Mouse (Mus musculus): ENCODE data around the gene Dnah11. TPM values are rescaled to one million over a fixed set of nuclear protein-coding genes. Genes with fewer than 3 reads are reported as not detected.

The Dnah11 gene
- polyA plus RNA-seq, 1 experiment from 2014 or later = 0.32 TPM

DNA sequence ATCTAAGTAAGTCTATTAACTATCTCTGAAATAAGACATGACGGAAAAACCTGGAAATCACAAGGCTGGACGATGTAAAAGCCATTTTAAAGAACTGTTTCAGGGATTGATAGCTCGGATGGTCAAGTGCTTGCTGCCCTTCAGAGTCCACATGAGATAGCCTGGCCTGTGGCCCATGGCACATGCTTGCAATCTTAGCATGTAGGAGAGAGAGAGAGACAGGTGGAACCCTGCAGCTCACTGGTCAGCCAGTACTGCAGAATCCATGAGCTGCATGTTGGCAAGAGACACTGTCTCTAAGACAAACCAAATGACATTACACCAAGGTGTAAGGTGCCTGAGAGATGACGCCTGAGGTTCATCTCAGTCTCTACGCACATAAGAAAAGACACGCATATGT is 118.4 kb downstream of the Dnah11 start:
- whole genome bisulfite sequencing = 88% methylated on average over 6 of the region's 6 CpGs
- Histone ChIP-seq H3K9me3 (ENCODE audit: control insufficient read depth, low read length) (no peaks in the 10 kb centered on the region), H3K4me1 (replicated peaks; ENCODE audit: control insufficient read depth, insufficient read depth, low read length) (no peaks in the 10 kb centered on the region), H3K27ac (ENCODE audit: low read depth) (no peak overlapping the region), H3K9ac (ENCODE audit: low read length) (no peak overlapping the region), H3K36me3 (ENCODE audit: control insufficient read depth, insufficient read depth, low read length) (no peaks in the 10 kb centered on the region), H3K27me3 (replicated peaks; ENCODE audit: control insufficient read depth, insufficient read depth, low read length) (no peaks in the 10 kb centered on the region), H3K4me3 (ENCODE audit: low read depth, low read length) (no peak overlapping the region), H3K4me2 (ENCODE audit: low read length) (no peak overlapping the region)
- ATAC-seq (replicated peaks; ENCODE audit: low FRiP score, low TSS enrichment, low read depth) (no peak), DNase-seq (ENCODE audit: low spot score) (no peak)

DNA sequence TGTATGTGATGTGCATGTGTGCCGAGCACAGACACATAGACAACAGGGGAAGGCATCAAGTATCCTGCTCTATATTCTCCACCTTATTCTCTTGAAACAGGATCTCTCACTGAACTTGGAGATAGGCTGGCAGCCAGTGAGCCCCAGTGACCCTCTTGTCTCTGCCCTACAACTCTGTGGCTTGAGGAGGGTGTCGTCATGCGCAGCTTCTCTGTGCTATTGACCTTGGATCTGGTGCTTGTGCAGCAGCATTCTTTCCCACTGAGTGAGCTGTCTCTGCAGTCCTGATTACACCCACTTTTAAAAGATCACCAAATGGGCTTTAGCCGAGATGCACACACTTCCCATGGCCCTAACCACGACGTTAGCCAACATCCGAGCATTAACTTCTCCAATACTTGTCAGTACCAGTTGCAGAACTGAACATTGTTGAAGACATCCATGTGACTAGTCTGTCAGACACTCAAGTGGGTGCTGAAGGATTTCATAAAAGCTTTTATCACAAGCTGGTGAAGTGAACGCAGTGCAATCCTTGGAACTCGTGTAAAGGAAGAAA is 120.3 kb downstream of the Dnah11 start:
- Histone ChIP-seq H3K4me2 (ENCODE audit: low read length) (no peak overlapping the region), H3K9me3 (ENCODE audit: control insufficient read depth, low read length) (no peaks in the 10 kb centered on the region), H3K27me3 (replicated peaks; ENCODE audit: control insufficient read depth, insufficient read depth, low read length) (no peaks in the 10 kb centered on the region), H3K4me3 (ENCODE audit: low read depth, low read length) (no peak overlapping the region), H3K9ac (ENCODE audit: low read length) (no peak overlapping the region), H3K4me1 (replicated peaks; ENCODE audit: control insufficient read depth, insufficient read depth, low read length) (no peaks in the 10 kb centered on the region), H3K36me3 (ENCODE audit: control insufficient read depth, insufficient read depth, low read length) (no peaks in the 10 kb centered on the region), H3K27ac (ENCODE audit: low read depth) (no peak overlapping the region)
- DNase-seq (ENCODE audit: low spot score) (no peak), ATAC-seq (replicated peaks; ENCODE audit: low FRiP score, low TSS enrichment, low read depth) (no peak)
- WGBS = 76% methylated on average over 9 of the region's 9 CpGs

DNA sequence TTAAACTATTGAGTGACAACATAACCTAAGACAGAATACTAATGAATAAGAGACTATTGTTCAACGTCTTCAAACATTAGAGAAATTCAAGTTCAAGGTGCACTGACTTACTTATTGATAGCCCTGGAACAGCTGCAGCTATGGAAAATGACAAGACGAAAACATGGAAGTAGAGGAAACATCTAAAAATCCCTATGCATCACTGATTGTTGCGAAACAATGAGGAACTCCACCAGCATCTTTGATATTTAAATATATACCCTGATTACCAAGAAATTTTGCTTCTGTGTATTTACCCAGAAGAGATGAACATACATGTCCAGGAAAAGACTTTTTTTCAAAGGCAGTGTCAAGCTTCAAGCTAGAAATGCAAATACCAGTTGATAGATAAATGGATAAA is 122.0 kb downstream of the Dnah11 start:
- no peaks in the 10 kb centered on the region for H3K36me3 ChIP-seq (ENCODE audit: control insufficient read depth, insufficient read depth, low read length)
- no peaks in the 10 kb centered on the region for H3K4me1 ChIP-seq (replicated peaks; ENCODE audit: control insufficient read depth, insufficient read depth, low read length)
- H3K4me3 ChIP-seq (ENCODE audit: low read depth, low read length) = no peak overlapping the region
- WGBS = 79% methylated on average over 3 of the region's 3 CpGs
- no peak overlapping the region for H3K4me2 ChIP-seq (ENCODE audit: low read length)
- no peak for ATAC-seq (replicated peaks; ENCODE audit: low FRiP score, low TSS enrichment, low read depth)
- H3K9me3 ChIP-seq (ENCODE audit: control insufficient read depth, low read length) = no peaks in the 10 kb centered on the region
- DNase-seq (ENCODE audit: low spot score) = no peak
- no peak overlapping the region for H3K9ac ChIP-seq (ENCODE audit: low read length)
- no peaks in the 10 kb centered on the region for H3K27me3 ChIP-seq (replicated peaks; ENCODE audit: control insufficient read depth, insufficient read depth, low read length)
- H3K27ac ChIP-seq (ENCODE audit: low read depth) = no peak overlapping the region

DNA sequence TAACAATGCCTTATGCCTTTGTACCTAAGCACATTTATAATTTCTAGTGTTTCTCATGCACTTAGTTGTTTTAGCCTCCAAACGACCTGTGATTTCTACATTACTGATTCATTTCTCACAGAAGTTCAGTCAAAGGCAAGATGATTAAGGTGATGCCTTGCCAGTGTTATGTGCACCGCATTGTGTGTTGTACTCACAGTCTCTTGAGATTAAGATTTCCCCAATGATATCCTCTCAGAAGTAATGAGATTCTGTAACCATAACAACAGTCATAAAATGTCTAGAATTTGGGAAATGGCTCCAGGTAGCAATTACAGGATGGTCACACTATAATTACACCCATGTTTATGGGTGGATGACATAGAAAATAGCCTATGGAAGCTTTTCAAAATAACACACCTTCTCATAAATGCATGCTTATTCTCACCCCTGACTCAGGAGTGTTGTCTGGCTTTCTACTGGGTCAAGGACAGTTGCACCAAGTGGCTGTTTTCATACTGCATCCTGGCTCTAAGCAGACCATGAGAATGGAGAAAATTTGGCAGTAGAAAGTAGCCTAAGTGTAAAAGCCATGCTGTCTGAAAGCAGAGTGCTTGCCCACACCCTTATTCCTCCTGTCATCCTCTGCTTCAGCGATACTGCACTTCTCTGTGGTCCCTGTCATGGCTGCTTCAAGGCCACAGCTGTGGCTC is 126.5 kb downstream of the Dnah11 start:
- H3K4me2 ChIP-seq (ENCODE audit: low read length) = no peak overlapping the region
- 85% methylated on average over 3 of the region's 3 CpGs for WGBS
- no peaks in the 10 kb centered on the region for H3K4me1 ChIP-seq (replicated peaks; ENCODE audit: control insufficient read depth, insufficient read depth, low read length)
- H3K36me3 ChIP-seq (ENCODE audit: control insufficient read depth, insufficient read depth, low read length) = no peaks in the 10 kb centered on the region
- no peak overlapping the region for H3K27ac ChIP-seq (ENCODE audit: low read depth)
- H3K4me3 ChIP-seq (ENCODE audit: low read depth, low read length) = no peak overlapping the region
- H3K27me3 ChIP-seq (replicated peaks; ENCODE audit: control insufficient read depth, insufficient read depth, low read length) = no peaks in the 10 kb centered on the region
- ATAC-seq (replicated peaks; ENCODE audit: low FRiP score, low TSS enrichment, low read depth) (no peak), DNase-seq (ENCODE audit: low spot score) (no peak)
- H3K9ac ChIP-seq (ENCODE audit: low read length) = no peak overlapping the region
- no peaks in the 10 kb centered on the region for H3K9me3 ChIP-seq (ENCODE audit: control insufficient read depth, low read length)

DNA sequence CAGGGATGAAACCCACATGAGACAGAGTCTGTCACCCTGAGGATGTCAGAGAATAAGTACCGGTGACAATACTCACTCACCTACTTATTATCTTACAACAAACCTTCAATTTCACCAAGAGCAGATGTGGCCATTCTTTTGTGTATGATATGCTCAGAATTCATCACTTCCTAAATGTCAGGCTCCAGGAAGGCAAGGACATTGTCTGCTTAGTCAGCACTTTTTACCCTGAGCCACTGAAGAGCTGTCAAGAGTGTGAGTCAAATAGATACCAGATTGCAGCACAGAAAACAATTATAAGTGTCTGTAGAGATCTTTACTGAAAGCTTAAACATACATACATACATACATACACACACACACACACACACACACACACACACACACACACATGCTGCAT is 127.2 kb downstream of the Dnah11 start:
- Histone ChIP-seq H3K36me3 (ENCODE audit: control insufficient read depth, insufficient read depth, low read length) (no peaks in the 10 kb centered on the region), H3K9ac (ENCODE audit: low read length) (no peak overlapping the region), H3K27ac (ENCODE audit: low read depth) (no peak overlapping the region), H3K9me3 (ENCODE audit: control insufficient read depth, low read length) (no peaks in the 10 kb centered on the region), H3K4me3 (ENCODE audit: low read depth, low read length) (no peak overlapping the region), H3K4me2 (ENCODE audit: low read length) (no peak overlapping the region), H3K4me1 (replicated peaks; ENCODE audit: control insufficient read depth, insufficient read depth, low read length) (no peaks in the 10 kb centered on the region), H3K27me3 (replicated peaks; ENCODE audit: control insufficient read depth, insufficient read depth, low read length) (no peaks in the 10 kb centered on the region)
- DNase-seq (ENCODE audit: low spot score) (no peak), ATAC-seq (replicated peaks; ENCODE audit: low FRiP score, low TSS enrichment, low read depth) (no peak)
- WGBS = 95% methylated on average over 1 of the region's 1 CpGs

DNA sequence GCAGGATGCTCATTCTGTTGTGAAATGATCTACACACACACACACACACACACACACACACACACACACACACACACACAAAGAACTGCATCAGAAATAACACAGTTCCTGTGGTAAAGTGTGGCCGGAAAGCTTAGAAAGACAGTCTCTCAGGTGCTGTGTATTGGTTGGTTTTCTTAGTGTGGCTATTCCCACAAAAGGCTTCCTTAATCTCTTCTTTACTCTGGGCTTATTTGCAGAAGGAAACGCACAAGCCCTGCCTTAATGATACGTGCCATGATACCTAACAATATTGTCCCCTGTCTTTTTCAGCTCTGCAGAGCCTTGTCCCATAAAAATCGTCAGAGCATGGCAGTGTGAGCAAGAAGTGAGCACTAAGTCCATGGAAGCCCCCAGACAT is 130.1 kb downstream of the Dnah11 start:
- WGBS = 73% methylated on average over 4 of the region's 4 CpGs

DNA sequence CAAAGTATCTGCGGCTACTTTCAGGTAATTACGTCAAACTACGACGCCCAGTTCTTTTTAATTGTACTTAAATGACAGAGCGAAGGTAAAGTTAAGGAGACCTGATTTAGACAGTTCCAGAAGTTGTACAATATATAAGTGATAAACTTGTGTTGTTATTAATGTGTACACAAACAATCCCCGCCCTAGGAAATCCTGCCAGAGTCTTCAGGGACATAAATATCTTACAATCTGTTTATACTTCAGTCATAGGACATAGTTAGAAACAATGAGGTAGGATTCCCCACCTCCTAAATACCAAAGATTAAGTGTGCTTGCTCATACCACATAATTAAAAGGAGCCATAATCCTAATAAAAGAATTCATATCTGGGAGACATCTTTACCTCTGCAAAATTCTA is 136.5 kb downstream of the Dnah11 start:
- WGBS = 94% methylated on average over 6 of the region's 6 CpGs
- no peaks in the 10 kb centered on the region for H3K9me3 ChIP-seq (ENCODE audit: control insufficient read depth, low read length)
- no peak for DNase-seq (ENCODE audit: low spot score)
- H3K4me3 ChIP-seq (ENCODE audit: low read depth, low read length) = no peak overlapping the region
- ATAC-seq (replicated peaks; ENCODE audit: low FRiP score, low TSS enrichment, low read depth) = no peak
- no peak overlapping the region for H3K27ac ChIP-seq (ENCODE audit: low read depth)
- H3K36me3 ChIP-seq (ENCODE audit: control insufficient read depth, insufficient read depth, low read length) = no peaks in the 10 kb centered on the region
- H3K27me3 ChIP-seq (replicated peaks; ENCODE audit: control insufficient read depth, insufficient read depth, low read length) = no peaks in the 10 kb centered on the region
- no peaks in the 10 kb centered on the region for H3K4me1 ChIP-seq (replicated peaks; ENCODE audit: control insufficient read depth, insufficient read depth, low read length)
- H3K9ac ChIP-seq (ENCODE audit: low read length) = no peak overlapping the region
- no peak overlapping the region for H3K4me2 ChIP-seq (ENCODE audit: low read length)

More for the DNA sequence above, 130.1 kb downstream of the Dnah11 start:
- no peak for DNase-seq (ENCODE audit: low spot score)
- Histone ChIP-seq H3K27ac (ENCODE audit: low read depth) (no peak overlapping the region), H3K9me3 (ENCODE audit: control insufficient read depth, low read length) (no peaks in the 10 kb centered on the region), H3K36me3 (ENCODE audit: control insufficient read depth, insufficient read depth, low read length) (no peaks in the 10 kb centered on the region), H3K4me1 (replicated peaks; ENCODE audit: control insufficient read depth, insufficient read depth, low read length) (no peaks in the 10 kb centered on the region), H3K4me3 (ENCODE audit: low read depth, low read length) (no peak overlapping the region), H3K9ac (ENCODE audit: low read length) (no peak overlapping the region), H3K4me2 (ENCODE audit: low read length) (no peak overlapping the region), H3K27me3 (replicated peaks; ENCODE audit: control insufficient read depth, insufficient read depth, low read length) (no peaks in the 10 kb centered on the region)
- no peak for ATAC-seq (replicated peaks; ENCODE audit: low FRiP score, low TSS enrichment, low read depth)

DNA sequence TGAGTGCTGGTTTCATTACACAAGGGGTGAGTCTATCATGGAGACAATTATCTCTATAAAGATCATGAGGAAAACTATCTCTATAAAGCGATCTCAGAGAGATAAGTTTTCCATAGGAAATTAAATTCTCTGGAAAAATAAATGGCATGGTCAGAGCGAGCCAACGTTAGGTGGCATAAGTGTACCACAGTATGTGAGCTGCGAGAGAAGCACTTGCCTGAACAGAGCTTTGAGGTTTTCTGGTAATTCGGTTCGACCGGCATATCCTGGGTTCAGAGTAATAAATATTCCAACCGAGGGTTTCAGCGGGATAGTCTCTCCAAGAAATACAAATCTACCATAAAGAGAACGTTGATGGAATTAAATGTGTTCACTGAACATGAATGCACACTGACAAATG is 142.0 kb downstream of the Dnah11 start:
- H3K4me3 ChIP-seq (ENCODE audit: low read depth, low read length) = no peak overlapping the region
- no peak overlapping the region for H3K4me2 ChIP-seq (ENCODE audit: low read length)
- no peaks in the 10 kb centered on the region for H3K9me3 ChIP-seq (ENCODE audit: control insufficient read depth, low read length)
- H3K27me3 ChIP-seq (replicated peaks; ENCODE audit: control insufficient read depth, insufficient read depth, low read length) = no peaks in the 10 kb centered on the region
- H3K36me3 ChIP-seq (ENCODE audit: control insufficient read depth, insufficient read depth, low read length) = no peaks in the 10 kb centered on the region
- 69% methylated on average over 10 of the region's 10 CpGs for WGBS
- DNase-seq (ENCODE audit: low spot score) (no peak), ATAC-seq (replicated peaks; ENCODE audit: low FRiP score, low TSS enrichment, low read depth) (no peak)
- H3K4me1 ChIP-seq (replicated peaks; ENCODE audit: control insufficient read depth, insufficient read depth, low read length) = no peaks in the 10 kb centered on the region
- no peak overlapping the region for H3K27ac ChIP-seq (ENCODE audit: low read depth)
- H3K9ac ChIP-seq (ENCODE audit: low read length) = no peak overlapping the region

DNA sequence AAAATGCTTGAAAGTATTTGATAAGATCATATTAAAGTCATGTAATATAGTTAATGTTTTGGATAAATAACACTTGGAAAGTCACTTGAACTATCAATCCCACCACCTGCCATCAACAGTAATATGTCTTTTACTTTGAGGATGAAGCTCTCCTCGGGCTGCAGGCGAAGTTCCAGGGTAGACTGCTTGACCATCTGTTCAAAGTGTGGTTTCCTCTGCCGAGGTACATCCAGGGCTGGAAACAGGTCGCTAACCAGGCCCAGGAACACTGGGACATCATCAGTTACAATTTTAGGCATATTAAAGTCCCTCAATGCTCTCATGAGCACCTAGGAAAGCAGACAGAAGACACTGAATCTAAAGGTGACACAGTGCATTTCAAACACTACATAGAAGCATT is 153.5 kb downstream of the Dnah11 start:
- WGBS = 87% methylated on average over 4 of the region's 4 CpGs
- Histone ChIP-seq H3K4me2 (ENCODE audit: low read length) (no peak overlapping the region), H3K9me3 (ENCODE audit: control insufficient read depth, low read length) (no peaks in the 10 kb centered on the region), H3K36me3 (ENCODE audit: control insufficient read depth, insufficient read depth, low read length) (no peaks in the 10 kb centered on the region), H3K27ac (ENCODE audit: low read depth) (no peak overlapping the region), H3K4me1 (replicated peaks; ENCODE audit: control insufficient read depth, insufficient read depth, low read length) (no peaks in the 10 kb centered on the region), H3K4me3 (ENCODE audit: low read depth, low read length) (no peak overlapping the region), H3K9ac (ENCODE audit: low read length) (no peak overlapping the region), H3K27me3 (replicated peaks; ENCODE audit: control insufficient read depth, insufficient read depth, low read length) (no peaks in the 10 kb centered on the region)
- DNase-seq (ENCODE audit: low spot score) (no peak), ATAC-seq (replicated peaks; ENCODE audit: low FRiP score, low TSS enrichment, low read depth) (no peak)

Data from intestine, embryonic 14.5 days (tissue).